Comparison of ENCODE assay signal across 18 mouse cellular contexts in the genomic region with DNA sequence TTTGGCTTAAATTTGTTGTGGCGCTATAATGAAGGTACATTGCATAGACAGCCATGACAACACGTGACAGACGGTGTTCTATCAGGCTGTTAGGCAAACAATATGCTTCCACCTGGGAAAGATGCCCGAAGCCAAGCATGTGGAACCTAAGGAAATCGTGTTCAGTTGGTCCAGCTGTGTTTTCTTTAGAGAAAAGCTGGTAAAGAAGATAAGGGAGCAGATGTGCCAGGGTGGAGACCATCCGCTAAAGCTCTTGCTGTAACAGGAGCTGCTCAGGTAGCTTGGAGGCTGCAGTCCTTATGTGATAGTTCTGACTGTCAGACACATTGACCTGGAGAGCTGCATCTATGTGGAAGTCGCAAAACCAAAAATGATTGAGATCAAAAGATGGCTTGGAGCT. TPM values are rescaled to one million over a fixed set of nuclear protein-coding genes. Genes with fewer than 3 reads are reported as not detected.
"Had no signal": no experiment of that assay in that cellular context is flagged by ENCODE, and none has a peak within 500 bp of the region (broad histone marks: within the 10 kb centered on the region; RNA-seq: fewer than 3 reads in every experiment).

No protein-coding gene starts in this region.

- H3K9me3 ChIP-seq: limb, embryonic 13.5 days; midbrain, embryonic 15.5 days; neural tube, embryonic 12.5 days had no signal

- H3K36me3 ChIP-seq: limb, embryonic 13.5 days; midbrain, embryonic 15.5 days; neural tube, embryonic 12.5 days had no signal

- H3K4me3 ChIP-seq: layer of hippocampus, adult 2 months; limb, embryonic 13.5 days; midbrain, embryonic 15.5 days; neural tube, embryonic 12.5 days had no signal

- DNase-seq: kidney, adult 11 months; kidney, adult 9 months; kidney, postnatal 4 days; left cerebral cortex, postnatal 4 days; lung, adult 18-20 months; lung, postnatal 36 days; retina, postnatal 1 day; right cerebral cortex, postnatal 4 days; spleen, adult 18-20 months; thymus, adult 18-20 months; thymus, postnatal 14 days had no signal

- H3K27me3 ChIP-seq: limb, embryonic 13.5 days; midbrain, embryonic 15.5 days; neural tube, embryonic 12.5 days had no signal

- H3K4me2 ChIP-seq: limb, embryonic 13.5 days; midbrain, embryonic 11.5 days; midbrain, embryonic 15.5 days; neural tube, embryonic 12.5 days had no signal

- H3K9ac ChIP-seq: limb, embryonic 13.5 days; midbrain, embryonic 15.5 days; neural tube, embryonic 12.5 days had no signal

- H3K4me1 ChIP-seq: limb, embryonic 13.5 days had no signal

- H3K27ac ChIP-seq: kidney, postnatal 0 days; layer of hippocampus, adult 2 months; limb, embryonic 13.5 days; midbrain, embryonic 15.5 days; neural tube, embryonic 12.5 days had no signal

- ATAC-seq: midbrain, embryonic 15.5 days had no signal

RNA-seq across cellular contexts. Expression of a gene that starts 7.6 kb away (rescaled TPM):
- total RNA-seq: monocyte, adult 5-6 weeks had no signal
